ENCODE assay signal across 9 mouse cellular contexts in the genomic region with DNA sequence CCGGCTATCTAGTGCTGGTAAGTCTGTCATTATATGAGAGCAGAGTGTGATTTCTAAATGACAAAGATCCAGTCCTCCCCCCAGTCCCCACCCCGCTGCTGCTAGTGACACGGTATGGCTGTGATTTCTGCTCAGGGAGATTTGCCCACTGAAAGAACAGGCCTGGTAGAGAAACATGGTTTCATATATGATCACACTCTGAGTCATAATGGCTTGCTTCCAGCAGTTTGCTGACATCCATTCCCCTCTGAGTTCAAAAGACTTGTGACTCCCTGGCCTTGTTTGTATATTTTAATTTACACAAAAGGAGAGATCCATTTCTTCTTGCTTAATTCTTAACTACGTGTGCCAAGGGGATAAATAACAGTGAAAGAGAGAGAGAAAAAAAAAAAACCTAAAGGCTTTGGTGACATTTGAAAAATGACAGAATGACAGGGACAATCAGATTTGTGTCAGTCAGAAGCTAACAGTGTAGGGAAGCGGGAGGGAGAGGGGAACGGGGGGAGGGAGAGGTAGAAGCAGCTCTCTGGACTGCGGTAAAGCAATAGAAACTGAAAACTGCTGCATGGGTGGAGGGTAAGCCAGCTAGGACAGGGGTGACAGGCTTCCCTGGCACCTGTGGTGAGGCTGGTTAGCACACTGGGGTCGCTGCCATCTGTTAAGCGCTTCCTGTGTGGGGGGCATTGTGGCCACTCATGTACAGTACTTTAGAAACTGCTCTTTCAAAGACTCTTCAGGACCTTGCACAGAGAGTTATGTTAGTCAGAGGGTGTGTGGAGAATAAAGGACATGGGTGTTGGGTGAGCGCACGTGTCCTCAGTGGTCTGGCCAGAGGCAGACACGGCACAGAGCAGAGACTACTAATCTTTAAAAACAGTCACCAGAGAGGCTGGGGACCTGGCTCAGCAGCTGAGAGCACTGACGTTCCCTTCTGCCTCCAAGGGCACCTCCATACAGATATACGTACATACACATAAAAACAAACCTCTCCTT. TPM values are rescaled to one million over a fixed set of nuclear protein-coding genes. Genes with fewer than 3 reads are reported as not detected.
A peak's percentile ranks its signal among the peaks of the same experiment; 100 is the strongest.
DNase-seq lines count a peak whose midpoint lies in the region; ATAC-seq and TF ChIP-seq lines count a peak whose summit lies in the region.
"Had no signal": no experiment of that assay in that cellular context is flagged by ENCODE, and none has a peak within 500 bp of the region (broad histone marks: within the 10 kb centered on the region; RNA-seq: fewer than 3 reads in every experiment).

No protein-coding gene starts in this region.

- no peak overlapping the region for H3K4me3 ChIP-seq in heart, postnatal 0 days (ENCODE audit: low read depth, low read length)
- H3K4me3 ChIP-seq in C2C12 (ENCODE audit: insufficient read depth, poor library complexity, severe bottlenecking), result no peak overlapping the region
- no peak overlapping the region for H3K4me3 ChIP-seq in forebrain, embryonic 14.5 days (ENCODE audit: low read depth, low read length)
- H3K4me3 ChIP-seq: limb, embryonic 10.5 days had no signal

- TF ChIP-seq EP300 in heart, postnatal 0 days (IDR thresholded peaks at IDR 0.05; ENCODE audit: low read depth), result no peak

- H3K79me2 ChIP-seq in C2C12 (ENCODE audit: control insufficient read depth, insufficient read depth), result no peaks in the 10 kb centered on the region

- H3K4me1 ChIP-seq in heart, postnatal 0 days (ENCODE audit: control insufficient read depth, insufficient read depth), result no peaks in the 10 kb centered on the region
- no peaks in the 10 kb centered on the region for H3K4me1 ChIP-seq in forebrain, embryonic 14.5 days (ENCODE audit: control insufficient read depth, insufficient read depth, low read length)

- H3K36me3 ChIP-seq in heart, postnatal 0 days (replicated peaks; ENCODE audit: control insufficient read depth, insufficient read depth, low read length), result no peaks in the 10 kb centered on the region
- no peaks in the 10 kb centered on the region for H3K36me3 ChIP-seq in C2C12 (ENCODE audit: control insufficient read depth, insufficient read depth)
- H3K36me3 ChIP-seq in forebrain, embryonic 14.5 days (ENCODE audit: control insufficient read depth, insufficient read depth, low read length), result no peaks in the 10 kb centered on the region
- H3K36me3 ChIP-seq: limb, embryonic 10.5 days had no signal

- ATAC-seq in heart, postnatal 0 days (ENCODE audit: insufficient read depth, low read depth), result peak; percentile 33; the same call in 1 of the 2 replicates
- no peak for ATAC-seq in forebrain, embryonic 14.5 days
- ATAC-seq in activated CD4-positive, CD25-positive, alpha-beta regulatory T cell, adult 4 months, result no peak

- H3K27ac ChIP-seq in heart, postnatal 0 days (ENCODE audit: low read depth), result no peak overlapping the region
- H3K27ac ChIP-seq in forebrain, embryonic 14.5 days (ENCODE audit: low read depth, low read length), result no peak overlapping the region
- H3K27ac ChIP-seq: limb, embryonic 10.5 days had no signal

- no peak overlapping the region for H3K4me2 ChIP-seq in heart, postnatal 0 days (ENCODE audit: low read depth, low read length)
- H3K4me2 ChIP-seq in forebrain, embryonic 14.5 days (ENCODE audit: low read length), result no peak overlapping the region

- H3K79me3 ChIP-seq in C2C12 (ENCODE audit: low read depth), result no peaks in the 10 kb centered on the region

- no peak overlapping the region for H3K9ac ChIP-seq in heart, postnatal 0 days (replicated peaks; ENCODE audit: low read depth, low read length)
- no peak overlapping the region for H3K9ac ChIP-seq in forebrain, embryonic 14.5 days (ENCODE audit: low read length)

- DNase-seq in heart, postnatal 0 days (ENCODE audit: low spot score), result no peak
- no peak for DNase-seq in heart, adult 9 months (ENCODE audit: low spot score in 2 of 2)
- DNase-seq in adipocyte (ENCODE audit: low spot score), result peak; percentile 16
- DNase-seq in natural killer cell, adult 2 months (ENCODE audit: low spot score in 2 of 2), result peak; percentile 28 to 47
- no peak for DNase-seq in forebrain, embryonic 14.5 days (ENCODE audit: low spot score)
- no peak for DNase-seq in embryo, embryonic 9.5 days (ENCODE audit: extremely low spot score)

- no peaks in the 10 kb centered on the region for H3K9me3 ChIP-seq in heart, postnatal 0 days (replicated peaks; ENCODE audit: control insufficient read depth, low read length)
- no peaks in the 10 kb centered on the region for H3K9me3 ChIP-seq in forebrain, embryonic 14.5 days (replicated peaks; ENCODE audit: control insufficient read depth, low read length)
- H3K9me3 ChIP-seq: limb, embryonic 10.5 days had no signal

- TF ChIP-seq CTCF in heart, postnatal 0 days (IDR thresholded peaks at IDR 0.05; ENCODE audit: low read depth), result no peak
- TF ChIP-seq CTCF in C2C12 (IDR thresholded peaks at IDR 0.05; ENCODE audit: control insufficient read depth, insufficient read depth, insufficient read length), result no peak

- 37% methylated on average over 14 of the region's 14 CpGs for WGBS in heart, postnatal 0 days
- WGBS in forebrain, embryonic 14.5 days, result 55% methylated on average over 14 of the region's 14 CpGs

- H3K27me3 ChIP-seq in heart, postnatal 0 days (ENCODE audit: control insufficient read depth, insufficient read depth, low read length), result no peaks in the 10 kb centered on the region
- H3K27me3 ChIP-seq in C2C12 (ENCODE audit: control insufficient read depth, insufficient read depth, insufficient read length), result no peaks in the 10 kb centered on the region
- H3K27me3 ChIP-seq in forebrain, embryonic 14.5 days (replicated peaks; ENCODE audit: control insufficient read depth, insufficient read depth, low read length), result no peaks in the 10 kb centered on the region

- H3ac ChIP-seq in C2C12 (ENCODE audit: control insufficient read depth, insufficient read length, low read depth), result no peak overlapping the region

TF ChIP-seq in C2C12, 6 proteins besides CTCF, POLR2A, EP300 and RAD21:
- TF ChIP-seq USF1 (IDR thresholded peaks at IDR 0.05; ENCODE audit: low read depth) (no peak), FOSL1 (IDR thresholded peaks at IDR 0.05; ENCODE audit: insufficient read depth, low read length, poor library complexity, severe bottlenecking) (peak; percentile 45)

RNA-seq across cellular contexts. Expression of a gene that starts 55.8 kb away (rescaled TPM):
- total RNA-seq in heart, postnatal 0 days (2014; rRNA removed; ENCODE audit: low replicate concordance), result 0.54 and 1.9 TPM in 2 replicates
- 0.51 and 0.66 TPM in 2 replicates for polyA plus RNA-seq in heart, postnatal 0 days (2015; fragmentation: Nextera tagmentation; extraction: Ambion mirVana)
- 0.11 TPM for polyA plus RNA-seq in C2C12 (2012; fragmentation: generic; extraction: Trizol)
- polyA plus RNA-seq in forebrain, embryonic 14.5 days (2014; fragmentation: Nextera tagmentation; extraction: Ambion mirVana), result 1.8 and 2.2 TPM in 2 replicates
- polyA plus RNA-seq in activated CD4-positive, CD25-positive, alpha-beta regulatory T cell, adult 4 months (2017; shearing (Covaris generic)), result 1 to 10 TPM; 1.7 to 3.1 TPM

Comparison
In these comparisons a context has a peak if more than half of its experiments do, and no peak if none do; other contexts are left out.
1. DNase-seq: peak in adipocyte (single experiment) and natural killer cell, adult 2 months (2 of 2); none in heart, postnatal 0 days (single experiment), heart, adult 9 months (0 of 2), forebrain, embryonic 14.5 days (single experiment) and embryo, embryonic 9.5 days (single experiment).